Mouse (Mus musculus) embryonic facial prominence, embryonic 15.5 days (tissue): Measurements from ENCODE around the gene Tgm2. TPM values are rescaled to one million over a fixed set of nuclear protein-coding genes. Genes with fewer than 3 reads are reported as not detected.
A peak's percentile ranks its signal among the peaks of the same experiment; 100 is the strongest.

Source experiments
- ATAC-seq: fragments of 200-750 bp; cut with Nextera tagmentation; 2 replicates; pipeline ENCODE4 v1.8.0; 2017; ENCODE audit warnings: low read depth, moderate TSS enrichment; ENCODE audit not compliant: insufficient number of reproducible peaks, low FRiP score, low TSS enrichment
- H3K27ac ChIP-seq: fragments of 300-500 bp; sonication (generic); replicated peaks from 2 replicates; pipeline ENCODE4 v1.5.1; 2015; ENCODE audit warnings: mild to moderate bottlenecking, inconsistent platforms
- H3K27me3 ChIP-seq: fragments of 300-500 bp; sonication (generic); 2 replicates; pipeline ENCODE4 v1.6.1; 2015; ENCODE audit warnings: inconsistent platforms
- H3K36me3 ChIP-seq: fragments of 300-500 bp; sonication (generic); 2 replicates; pipeline ENCODE4 v1.6.1; 2015; ENCODE audit warnings: mild to moderate bottlenecking, inconsistent platforms
- H3K4me1 ChIP-seq: fragments of 300-500 bp; sonication (generic); 2 replicates; pipeline ENCODE4 v1.6.1; 2015; ENCODE audit warnings: inconsistent platforms
- H3K4me2 ChIP-seq: fragments of 300-500 bp; sonication (generic); replicated peaks from 2 replicates; pipeline ENCODE4 v1.6.1; 2015; ENCODE audit warnings: mild to moderate bottlenecking, inconsistent platforms
- H3K4me3 ChIP-seq: fragments of 300-500 bp; sonication (generic); replicated peaks from 2 replicates; pipeline ENCODE4 v1.5.1; 2015; ENCODE audit warnings: mild to moderate bottlenecking, inconsistent platforms
- H3K9ac ChIP-seq: fragments of 300-500 bp; sonication (generic); 2 replicates; pipeline ENCODE4 v1.6.1; 2015; ENCODE audit warnings: inconsistent platforms
- H3K9me3 ChIP-seq: fragments of 300-500 bp; sonication (generic); replicated peaks from 2 replicates; pipeline ENCODE4 v1.6.1; 2016; ENCODE audit warnings: inconsistent platforms
- WGBS: fragments of 180-500 bp; shearing (Covaris S2); methylation state at CpG from one replicate; pipeline ENCODE4 v1.1.7; 2015; 5-methylcytosine and 5-hydroxymethylcytosine counted together
- polyA plus RNA-seq: library from polyadenylated mRNA; unstranded; fragments of >200 nt; fragmentation: Nextera tagmentation; extraction: Ambion mirVana; gene quantifications from 2 replicates; pipeline ENCODE4 v1.2.1, GENCODE M21; 2015

The Tgm2 gene
- polyA plus RNA-seq, 1 experiment from 2014 or later, result 22.2 TPM

DNA sequence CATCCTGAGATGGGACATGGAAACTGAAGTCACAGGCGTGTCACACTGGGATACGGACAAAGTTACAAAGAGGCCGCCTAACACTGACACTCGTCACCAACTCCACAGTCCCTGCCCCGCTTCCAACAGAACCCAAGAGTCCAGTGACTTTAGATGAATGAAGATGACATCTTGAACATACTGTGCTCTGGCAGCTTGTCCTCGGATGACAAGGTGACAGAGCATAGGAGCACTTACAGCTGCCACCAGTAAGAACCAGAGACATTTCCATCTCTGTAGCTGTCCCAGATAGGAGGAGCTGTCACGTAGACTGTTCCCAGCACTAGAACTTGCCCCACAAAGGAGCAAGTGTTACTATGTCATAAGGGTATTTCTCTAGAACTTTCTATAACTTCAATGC lies 18.4 kb downstream of the Tgm2 start:
- no peak overlapping the region for H3K9ac ChIP-seq
- no peak overlapping the region for H3K4me2 ChIP-seq
- WGBS, result 83% methylated on average over 7 of the region's 7 CpGs
- H3K36me3 ChIP-seq, result peaks cover 12% of the 10 kb centered on the region; the same call in 1 of the 2 replicates
- H3K4me3 ChIP-seq, result no peak overlapping the region
- no peak for ATAC-seq
- H3K4me1 ChIP-seq, result no peaks in the 10 kb centered on the region
- no peaks in the 10 kb centered on the region for H3K27me3 ChIP-seq
- no peaks in the 10 kb centered on the region for H3K9me3 ChIP-seq
- H3K27ac ChIP-seq, result no peak overlapping the region

DNA sequence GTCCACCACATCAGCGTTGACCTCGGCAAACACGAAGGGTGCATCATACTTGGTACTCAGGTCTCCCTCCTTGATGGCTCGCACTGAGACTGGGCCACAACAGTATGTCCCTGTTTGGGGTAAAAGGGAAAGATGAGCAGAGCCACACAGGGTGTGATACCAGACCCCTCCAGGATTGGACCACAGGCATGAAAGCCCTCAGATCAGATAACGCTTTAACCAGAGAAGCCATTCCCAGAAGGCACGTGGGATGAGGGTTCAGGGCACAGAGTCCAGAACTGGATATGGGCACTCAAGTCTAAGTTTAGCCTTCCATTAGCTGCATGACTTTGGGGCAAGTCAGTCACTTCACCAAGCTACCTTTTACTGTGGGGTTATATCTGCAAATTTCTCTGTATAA lies 19.0 kb downstream of the Tgm2 start:
- ATAC-seq, result no peak
- H3K9me3 ChIP-seq, result no peaks in the 10 kb centered on the region
- WGBS, result 83% methylated on average over 6 of the region's 6 CpGs
- H3K27ac ChIP-seq, result no peak overlapping the region
- H3K36me3 ChIP-seq, result peaks cover 12% of the 10 kb centered on the region; the same call in 1 of the 2 replicates
- no peak overlapping the region for H3K4me2 ChIP-seq
- H3K4me1 ChIP-seq, result no peaks in the 10 kb centered on the region
- no peak overlapping the region for H3K9ac ChIP-seq
- H3K27me3 ChIP-seq, result no peaks in the 10 kb centered on the region
- no peak overlapping the region for H3K4me3 ChIP-seq

DNA sequence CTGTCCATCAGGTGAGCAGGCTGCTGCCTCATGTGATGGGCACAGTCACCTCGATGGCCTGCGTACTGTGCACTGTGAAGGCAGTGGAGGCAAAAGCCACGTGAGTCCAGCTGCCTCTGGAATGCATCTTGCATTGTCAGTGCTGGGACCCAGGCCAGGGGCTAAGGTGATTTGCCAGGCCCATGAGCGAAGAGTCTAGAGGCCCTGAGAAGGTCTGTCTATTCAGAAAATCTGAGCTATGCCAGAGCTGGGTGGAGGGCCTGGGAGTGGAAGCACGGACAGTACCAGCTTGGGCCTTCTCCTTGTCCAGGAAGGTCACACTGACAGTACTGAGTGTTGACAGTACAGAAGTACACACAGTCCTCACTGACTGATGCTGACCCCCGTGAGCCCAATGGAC lies 23.4 kb downstream of the Tgm2 start:
- Histone ChIP-seq H3K27ac (no peak overlapping the region), H3K9me3 (no peaks in the 10 kb centered on the region), H3K27me3 (no peaks in the 10 kb centered on the region), H3K36me3 (peaks cover 12% of the 10 kb centered on the region; the same call in 1 of the 2 replicates), H3K4me2 (no peak overlapping the region), H3K4me3 (no peak overlapping the region), H3K9ac (no peak overlapping the region), H3K4me1 (peaks cover 9% of the 10 kb centered on the region; the same call in 1 of the 2 replicates)
- WGBS, result 75% methylated on average over 6 of the region's 6 CpGs
- no peak for ATAC-seq

DNA sequence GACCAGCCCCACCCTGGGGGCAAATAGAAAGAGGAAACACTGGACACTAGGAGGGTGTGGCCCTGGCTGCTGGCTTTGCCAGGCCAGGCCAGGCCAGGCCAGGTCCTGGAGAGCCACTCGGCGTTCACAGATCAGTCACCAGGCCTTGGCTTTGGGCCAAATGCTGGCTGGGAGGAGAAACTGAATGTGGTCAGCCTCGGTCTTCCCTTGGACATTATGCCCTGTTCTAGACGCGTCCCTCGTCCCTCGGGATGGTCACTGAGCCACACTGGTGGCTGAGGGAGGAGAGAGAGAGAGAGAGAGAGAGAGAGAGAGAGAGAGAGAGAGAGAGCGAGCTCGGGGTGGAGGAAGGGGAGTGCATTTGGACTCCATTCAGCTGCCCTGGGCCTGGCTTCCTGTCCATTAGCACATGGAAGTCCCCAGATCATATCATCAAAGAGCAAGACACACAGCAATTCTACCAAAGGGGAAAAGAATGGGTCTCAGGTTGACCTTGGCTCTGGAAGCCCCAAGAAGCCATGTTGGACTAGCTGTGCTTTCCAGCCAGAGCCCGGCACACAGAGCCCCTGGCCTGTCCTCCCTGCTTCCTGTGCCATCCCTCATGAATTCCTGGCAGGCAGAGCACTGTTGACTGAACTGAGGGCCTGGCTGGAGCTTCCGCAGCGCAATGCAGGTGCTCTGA lies 24.4 kb downstream of the Tgm2 start:
- no peak overlapping the region for H3K4me3 ChIP-seq
- H3K27ac ChIP-seq, result 0 out of 2 replicates have a peak overlapping the region, but pooled peaks have one; percentile 11
- 64% methylated on average over 12 of the region's 12 CpGs for WGBS
- H3K27me3 ChIP-seq, result no peaks in the 10 kb centered on the region
- no peaks in the 10 kb centered on the region for H3K9me3 ChIP-seq
- peaks cover 14% of the 10 kb centered on the region; the same call in 1 of the 2 replicates for H3K4me1 ChIP-seq
- H3K9ac ChIP-seq, result no peak overlapping the region
- no peak overlapping the region for H3K4me2 ChIP-seq
- ATAC-seq, result peak; percentile 44; the same call in 1 of the 2 replicates
- H3K36me3 ChIP-seq, result peaks cover 12% of the 10 kb centered on the region; the same call in 1 of the 2 replicates

DNA sequence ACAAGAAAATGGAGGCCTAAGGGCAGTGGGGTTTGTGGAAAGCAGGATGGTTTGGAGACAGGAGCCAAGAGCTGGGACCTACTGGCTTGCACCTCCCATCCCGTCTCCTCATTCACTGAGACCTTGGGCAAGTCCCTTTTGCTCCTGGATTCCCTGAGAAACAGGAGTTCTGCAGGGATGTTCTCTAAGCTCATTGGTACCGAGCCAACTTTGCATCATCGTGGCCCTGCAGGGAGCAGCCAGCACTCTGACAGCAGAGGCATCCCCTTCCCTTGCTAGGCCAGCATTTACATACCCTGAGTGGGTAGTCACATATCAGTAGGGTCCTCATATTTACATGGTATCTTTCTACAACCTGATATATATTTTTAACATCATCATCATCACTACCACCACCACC lies 25.4 kb downstream of the Tgm2 start:
- Histone ChIP-seq H3K9me3 (no peaks in the 10 kb centered on the region), H3K4me2 (no peak overlapping the region), H3K36me3 (peaks cover 12% of the 10 kb centered on the region; the same call in 1 of the 2 replicates), H3K4me1 (peaks cover 23% of the 10 kb centered on the region), H3K4me3 (no peak overlapping the region), H3K9ac (no peak overlapping the region), H3K27me3 (no peaks in the 10 kb centered on the region), H3K27ac (no peak overlapping the region)
- 67% methylated on average over 3 of the region's 3 CpGs for WGBS
- ATAC-seq, result no peak

DNA sequence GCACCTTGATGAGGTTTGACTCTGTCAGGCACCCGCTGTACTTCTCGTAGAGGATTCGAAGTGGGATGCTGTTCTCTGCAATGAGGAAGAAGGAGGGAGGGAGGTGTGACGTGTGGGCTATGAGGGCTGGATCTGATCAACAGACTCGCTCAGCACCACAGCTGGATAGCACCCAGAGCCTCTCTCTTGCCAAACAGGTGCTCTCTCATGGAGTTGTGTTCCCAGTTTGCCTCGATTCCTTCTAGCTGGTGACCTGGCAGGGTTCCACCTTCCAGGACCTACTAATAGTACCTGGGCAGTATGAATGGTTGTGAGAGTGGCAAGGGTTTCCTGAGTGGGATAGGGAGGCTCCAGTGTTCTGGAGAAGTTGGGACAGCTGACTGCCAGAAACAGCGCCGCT lies 26.0 kb downstream of the Tgm2 start:
- Histone ChIP-seq H3K27ac (no peak overlapping the region), H3K4me1 (peaks cover 23% of the 10 kb centered on the region), H3K4me2 (no peak overlapping the region), H3K9me3 (no peaks in the 10 kb centered on the region), H3K9ac (no peak overlapping the region), H3K27me3 (no peaks in the 10 kb centered on the region), H3K4me3 (no peak overlapping the region), H3K36me3 (peaks cover 6% of the 10 kb centered on the region; the same call in 1 of the 2 replicates)
- no peak for ATAC-seq
- WGBS, result 71% methylated on average over 8 of the region's 8 CpGs

DNA sequence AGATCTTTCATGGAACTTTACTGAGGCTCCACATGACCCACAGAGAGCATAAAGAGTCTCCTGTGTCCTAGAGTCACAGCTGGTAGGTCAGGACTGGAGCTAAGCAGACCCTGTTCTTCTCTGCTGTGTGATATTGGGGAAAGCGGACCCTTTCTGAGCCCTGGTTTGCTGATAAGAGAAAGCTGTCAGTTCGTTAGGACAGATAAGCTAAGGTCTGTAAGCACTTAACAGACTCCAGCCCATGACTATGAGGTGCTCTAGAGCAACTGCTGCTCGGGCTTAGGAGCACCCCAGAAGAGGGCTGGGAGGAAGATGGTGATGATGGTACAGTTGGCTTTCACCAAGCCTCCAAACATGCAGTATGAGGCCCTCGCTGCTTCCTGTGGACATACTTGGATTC lies 27.1 kb downstream of the Tgm2 start:
- Histone ChIP-seq H3K27me3 (no peaks in the 10 kb centered on the region), H3K9me3 (no peaks in the 10 kb centered on the region), H3K4me2 (no peak overlapping the region), H3K9ac (no peak overlapping the region), H3K36me3 (0 out of 2 replicates have a peak, but pooled peaks cover 1% of the 10 kb centered on the region), H3K4me3 (no peak overlapping the region), H3K4me1 (peaks cover 23% of the 10 kb centered on the region), H3K27ac (no peak overlapping the region)
- ATAC-seq, result no peak
- WGBS, result 84% methylated on average over 4 of the region's 4 CpGs

DNA sequence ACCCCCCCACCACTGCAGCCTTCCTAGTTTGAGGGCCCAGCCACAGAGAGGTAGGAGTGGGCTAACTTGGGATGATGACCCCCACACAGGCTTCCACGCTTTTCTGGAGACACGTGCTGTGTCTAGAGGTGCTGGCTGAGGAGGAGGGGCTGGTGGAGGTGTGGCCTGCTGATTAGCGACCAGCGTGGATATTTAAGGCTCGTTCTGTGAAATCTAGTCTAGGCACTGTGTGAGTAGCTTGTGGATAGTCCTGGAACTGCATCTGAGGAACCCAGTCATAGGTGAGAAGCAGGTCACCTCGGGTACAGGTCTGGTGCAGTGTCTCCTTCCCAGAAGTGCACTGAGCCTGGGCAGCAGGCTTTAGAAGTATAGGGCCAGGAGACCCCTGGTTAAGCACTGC lies 29.6 kb downstream of the Tgm2 start:
- H3K9me3 ChIP-seq, result no peaks in the 10 kb centered on the region
- no peaks in the 10 kb centered on the region for H3K36me3 ChIP-seq
- 51% methylated on average over 6 of the region's 6 CpGs for WGBS
- H3K4me2 ChIP-seq, result no peak overlapping the region
- H3K4me1 ChIP-seq, result peaks cover 29% of the 10 kb centered on the region
- no peak overlapping the region for H3K9ac ChIP-seq
- ATAC-seq, result no peak
- no peak overlapping the region for H3K27ac ChIP-seq
- no peaks in the 10 kb centered on the region for H3K27me3 ChIP-seq
- H3K4me3 ChIP-seq, result no peak overlapping the region

DNA sequence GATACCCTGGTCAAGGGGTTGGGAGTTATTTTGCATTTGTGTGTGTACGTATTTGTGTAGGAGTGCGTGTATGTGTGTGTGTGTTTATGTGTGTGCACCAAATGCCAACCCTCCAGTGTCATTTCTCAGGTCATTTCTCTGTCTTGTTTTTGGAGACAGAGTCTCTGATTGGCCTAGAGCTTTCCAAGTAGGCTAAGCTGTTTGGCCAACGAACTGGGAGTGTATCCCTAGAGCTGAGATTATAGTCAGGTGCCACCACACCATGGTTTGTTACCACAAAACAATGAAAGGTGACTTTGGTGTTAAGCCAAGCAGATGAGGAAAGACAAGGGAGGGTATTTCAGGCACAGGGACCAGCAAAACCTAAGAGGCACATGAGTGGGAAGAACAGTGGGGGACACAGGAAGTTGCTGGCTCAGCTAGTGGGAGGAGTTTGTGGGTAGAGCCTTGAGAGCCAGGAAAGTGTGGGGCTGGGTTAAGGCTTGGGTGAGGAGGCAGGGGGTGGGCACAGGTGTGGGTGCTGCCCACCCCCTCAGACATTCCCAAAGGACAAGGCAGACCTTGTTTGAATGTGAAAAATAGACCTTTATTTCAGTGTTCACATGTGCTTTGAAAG lies 30.3 kb downstream of the Tgm2 start:
- H3K4me2 ChIP-seq, result no peak overlapping the region
- H3K27ac ChIP-seq, result no peak overlapping the region
- WGBS, result 91% methylated on average over 3 of the region's 3 CpGs
- peaks cover 25% of the 10 kb centered on the region; the same call in 1 of the 2 replicates for H3K4me1 ChIP-seq
- H3K27me3 ChIP-seq, result no peaks in the 10 kb centered on the region
- ATAC-seq, result no peak
- no peaks in the 10 kb centered on the region for H3K36me3 ChIP-seq
- no peaks in the 10 kb centered on the region for H3K9me3 ChIP-seq
- no peak overlapping the region for H3K9ac ChIP-seq
- H3K4me3 ChIP-seq, result no peak overlapping the region

DNA sequence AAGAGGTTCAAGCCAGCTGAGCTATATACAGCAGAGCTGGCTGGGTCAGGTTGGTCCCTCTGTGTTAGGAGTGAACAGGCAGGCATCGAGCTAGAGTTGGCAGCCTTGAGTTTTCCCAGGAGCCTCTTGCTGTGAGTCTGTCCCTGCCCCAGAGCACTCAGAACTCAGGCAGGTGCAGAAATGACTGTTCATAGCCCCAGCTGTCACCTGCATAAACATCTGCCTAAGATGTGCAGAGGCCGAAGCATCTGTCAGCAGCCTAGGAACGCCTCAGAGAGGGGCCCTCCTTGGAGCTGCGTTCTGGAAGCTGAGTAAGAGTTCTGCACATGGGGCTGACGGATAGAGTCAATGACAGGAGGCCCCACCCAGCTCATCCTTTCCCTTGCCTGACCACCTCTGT lies 31.3 kb downstream of the Tgm2 start:
- Histone ChIP-seq H3K27ac (no peak overlapping the region), H3K36me3 (no peaks in the 10 kb centered on the region), H3K9me3 (no peaks in the 10 kb centered on the region), H3K4me3 (no peak overlapping the region), H3K4me1 (peaks cover 28% of the 10 kb centered on the region), H3K9ac (no peak overlapping the region), H3K4me2 (no peak overlapping the region), H3K27me3 (no peaks in the 10 kb centered on the region)
- ATAC-seq, result no peak
- 52% methylated on average over 5 of the region's 5 CpGs for WGBS

DNA sequence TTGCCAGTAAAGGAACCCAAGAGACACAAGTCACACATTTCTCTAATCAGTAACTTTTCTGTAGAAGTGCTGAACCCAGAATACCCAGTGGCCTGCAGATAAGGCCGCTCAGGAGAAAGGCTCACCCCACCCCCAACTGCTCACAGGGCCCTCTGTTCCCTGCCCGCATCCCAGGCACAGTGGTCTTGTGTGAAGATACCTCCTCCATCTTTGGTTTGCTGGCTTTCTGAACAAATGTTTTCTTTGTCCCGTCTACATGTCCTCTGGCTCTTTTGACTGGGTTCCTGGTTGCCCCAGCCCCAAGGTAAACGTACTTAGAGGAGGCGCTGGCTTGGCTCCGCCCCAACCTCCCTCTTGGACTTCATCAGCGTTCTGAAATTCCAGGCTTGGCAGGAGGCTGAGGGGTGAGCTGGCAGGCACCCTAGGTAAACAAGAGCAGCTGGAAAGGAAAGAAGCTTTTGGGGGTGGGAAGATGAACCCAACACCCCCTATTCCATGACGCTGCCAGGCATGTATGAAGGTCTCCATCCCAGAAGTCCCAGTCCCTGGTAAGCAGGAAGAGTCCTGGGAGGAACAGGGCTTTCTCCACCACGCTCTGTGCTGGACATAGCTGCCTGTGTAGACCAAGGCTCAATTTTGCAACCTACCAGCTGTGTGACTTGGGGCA lies 32.5 kb downstream of the Tgm2 start:
- WGBS, result 22% methylated on average over 9 of the region's 9 CpGs
- peaks cover 39% of the 10 kb centered on the region for H3K4me1 ChIP-seq

More for the DNA sequence above, 32.5 kb downstream of the Tgm2 start:
- Histone ChIP-seq H3K4me3 (no peak overlapping the region), H3K9me3 (no peaks in the 10 kb centered on the region), H3K36me3 (no peaks in the 10 kb centered on the region), H3K27ac (peak overlapping the region; percentile 69), H3K9ac (no peak overlapping the region), H3K4me2 (no peak overlapping the region; the same call in 1 of the 2 replicates), H3K27me3 (no peaks in the 10 kb centered on the region)
- peak; percentile 62 for ATAC-seq
